ENCODE assay signal across 42 mouse cellular contexts in genomic region chr6:40519408-40519807, GRCm38 (mm10). TPM values are rescaled to one million over a fixed set of nuclear protein-coding genes. Genes with fewer than 3 reads are reported as not detected.
"Had no signal": no experiment of that assay in that cellular context is flagged by ENCODE, and none has a peak within 500 bp of the region (broad histone marks: within the 10 kb centered on the region; RNA-seq: fewer than 3 reads in every experiment).

Gene Prss37, minus strand, starts transcription at chr6:40519508.

- H3K27me3 ChIP-seq: heart, embryonic 12.5 days; heart, embryonic 13.5 days; heart, embryonic 15.5 days; hindbrain, embryonic 12.5 days; hindbrain, embryonic 13.5 days; hindbrain, embryonic 15.5 days; intestine, embryonic 15.5 days; kidney, embryonic 15.5 days had no signal

- H3K36me3 ChIP-seq: heart, embryonic 10.5 days; heart, embryonic 12.5 days; heart, embryonic 13.5 days; heart, embryonic 15.5 days; hindbrain, embryonic 10.5 days; hindbrain, embryonic 12.5 days; hindbrain, embryonic 13.5 days; hindbrain, embryonic 15.5 days; intestine, embryonic 15.5 days; kidney, embryonic 15.5 days had no signal

- H3K4me1 ChIP-seq: heart, embryonic 10.5 days; heart, embryonic 12.5 days; heart, embryonic 13.5 days; heart, embryonic 15.5 days; hindbrain, embryonic 10.5 days; hindbrain, embryonic 12.5 days; hindbrain, embryonic 13.5 days; hindbrain, embryonic 15.5 days; intestine, embryonic 15.5 days; kidney, embryonic 15.5 days had no signal

- DNase-seq: heart, postnatal 10 days; heart, postnatal 14 days; heart, postnatal 36 days; heart, postnatal 4 days; kidney, adult 11 months; kidney, adult 18-20 months; kidney, adult 2 months; kidney, adult 8-10 months; kidney, adult 9 months; kidney, postnatal 10 days; kidney, postnatal 14 days; kidney, postnatal 25 days; kidney, postnatal 36 days; kidney, postnatal 4 days; layer of hippocampus, adult 9-11 months; layer of hippocampus, postnatal 36 days had no signal

- H3K27ac ChIP-seq: heart, embryonic 10.5 days; heart, embryonic 13.5 days; heart, embryonic 15.5 days; hindbrain, embryonic 10.5 days; hindbrain, embryonic 12.5 days; hindbrain, embryonic 13.5 days; hindbrain, embryonic 14.5 days; hindbrain, embryonic 15.5 days; hindbrain, postnatal 0 days; intestine, embryonic 15.5 days; kidney, embryonic 15.5 days; kidney, postnatal 0 days; layer of hippocampus, adult 2 months had no signal

- H3K4me3 ChIP-seq: heart, embryonic 10.5 days; heart, embryonic 12.5 days; heart, embryonic 13.5 days; heart, embryonic 15.5 days; hindbrain, embryonic 10.5 days; hindbrain, embryonic 12.5 days; hindbrain, embryonic 13.5 days; hindbrain, embryonic 15.5 days; intestine, embryonic 15.5 days; kidney, embryonic 15.5 days; layer of hippocampus, adult 2 months had no signal

RNA-seq across cellular contexts. Expression of gene Prss37, which starts in this region (rescaled TPM):
- polyA plus RNA-seq: heart, embryonic 11.5 days; heart, embryonic 12.5 days; heart, embryonic 13.5 days; heart, embryonic 14.5 days; heart, embryonic 15.5 days; heart, embryonic 16.5 days; heart, postnatal 0 days; hindbrain, embryonic 10.5 days; hindbrain, embryonic 12.5 days; hindbrain, embryonic 13.5 days; hindbrain, embryonic 14.5 days; hindbrain, embryonic 15.5 days; hindbrain, embryonic 16.5 days; hindbrain, postnatal 0 days; inflammation-experienced regulatory T-cells, adult 6 months; intestine, embryonic 14.5 days; intestine, embryonic 15.5 days; intestine, embryonic 16.5 days; intestine, postnatal 0 days; kidney, embryonic 14.5 days; kidney, embryonic 15.5 days; kidney, embryonic 16.5 days; kidney, postnatal 0 days; large intestine, adult 2 months had no signal
